Mouse (Mus musculus) testis, adult 2 months (tissue): Measurements from ENCODE around the gene Tmem185b.

Experiments used
- CTCF ChIP-seq: fragments of 200-500 bp; IDR thresholded peaks from 2 replicates; pipeline ENCODE4 v1.5.1; 2012; ENCODE audit warnings: low read depth, mild to moderate bottlenecking, inconsistent platforms, low read length, moderate library complexity; ENCODE audit not compliant: control insufficient read depth, insufficient read depth, insufficient replicate concordance
- POLR2A ChIP-seq: fragments of 200-500 bp; IDR thresholded peaks from 2 replicates; pipeline ENCODE4 v1.6.1; 2012; ENCODE audit warnings: low read depth, mild to moderate bottlenecking, inconsistent platforms, low read length, moderate library complexity; ENCODE audit not compliant: control insufficient read depth

GRCm38 (mm10) chr1:119476905-119477353, 49.0 kb upstream of the Tmem185b start:
- TF ChIP-seq POLR2A (no peak), CTCF (no peak)
